8 mouse cellular contexts compared by ENCODE assay signal in genomic region chr11:103360661-103361081, GRCm38 (mm10). TPM values are rescaled to one million over a fixed set of nuclear protein-coding genes. Genes with fewer than 3 reads are reported as not detected.
DNase-seq lines count a peak whose midpoint lies in the region; ATAC-seq lines count a peak whose summit lies in the region.

No protein-coding gene starts in this region.

- H3K9ac ChIP-seq in lung, embryonic 15.5 days = peak overlapping the region; percentile 30
- peak overlapping the region; percentile 61 for H3K9ac ChIP-seq in embryonic facial prominence, embryonic 12.5 days
- H3K9ac ChIP-seq in hindbrain, embryonic 15.5 days = peak overlapping the region; percentile 48
- peak overlapping the region; percentile 29; the same call in 1 of the 2 replicates for H3K9ac ChIP-seq in midbrain, embryonic 15.5 days

- H3K36me3 ChIP-seq in lung, embryonic 15.5 days = no peaks in the 10 kb centered on the region
- no peaks in the 10 kb centered on the region for H3K36me3 ChIP-seq in embryonic facial prominence, embryonic 12.5 days
- no peaks in the 10 kb centered on the region for H3K36me3 ChIP-seq in hindbrain, embryonic 15.5 days
- no peaks in the 10 kb centered on the region for H3K36me3 ChIP-seq in midbrain, embryonic 15.5 days (replicated peaks)

- 0 out of 2 replicates have a peak, but pooled peaks have one; percentile 2 for ATAC-seq in lung, embryonic 15.5 days (ENCODE audit: borderline replicate concordance, extremely low read depth, low FRiP score, low TSS enrichment)
- no peak for ATAC-seq in embryonic facial prominence, embryonic 12.5 days (ENCODE audit: insufficient number of reproducible peaks, insufficient read depth, low FRiP score, low TSS enrichment)
- no peak; the same call in 1 of the 2 replicates for ATAC-seq in hindbrain, embryonic 15.5 days (ENCODE audit: low FRiP score, low read depth)
- ATAC-seq in midbrain, embryonic 15.5 days (replicated peaks) = peak; percentile 11; the same call in 1 of the 2 replicates

- peaks cover 58% of the 10 kb centered on the region for H3K4me1 ChIP-seq in lung, embryonic 15.5 days
- H3K4me1 ChIP-seq in embryonic facial prominence, embryonic 12.5 days = peaks cover 34% of the 10 kb centered on the region
- H3K4me1 ChIP-seq in hindbrain, embryonic 15.5 days (replicated peaks) = peaks cover 51% of the 10 kb centered on the region
- peaks cover 44% of the 10 kb centered on the region for H3K4me1 ChIP-seq in midbrain, embryonic 15.5 days

- peak overlapping the region; percentile 88 for H3K27ac ChIP-seq in lung, embryonic 15.5 days
- no peak overlapping the region for H3K27ac ChIP-seq in embryonic facial prominence, embryonic 12.5 days
- H3K27ac ChIP-seq in hindbrain, embryonic 15.5 days (replicated peaks) = no peak overlapping the region
- H3K27ac ChIP-seq in midbrain, embryonic 15.5 days = no peak overlapping the region

- 3% methylated on average over 48 of the region's 48 CpGs for WGBS in lung, embryonic 15.5 days
- 2% methylated on average over 48 of the region's 48 CpGs for WGBS in embryonic facial prominence, embryonic 12.5 days
- WGBS in hindbrain, embryonic 15.5 days = 3% methylated on average over 48 of the region's 48 CpGs
- WGBS in midbrain, embryonic 15.5 days = 2% methylated on average over 48 of the region's 48 CpGs

- DNase-seq in lung, postnatal 36 days = no peak
- DNase-seq in cerebellum, postnatal 25 days = no peak
- DNase-seq in layer of hippocampus, postnatal 10 days (ENCODE audit: low spot score in 2 of 2) = no peak
- DNase-seq in layer of hippocampus, adult 11-12 months (ENCODE audit: low spot score) = no peak

- H3K9me3 ChIP-seq in lung, embryonic 15.5 days = no peaks in the 10 kb centered on the region
- no peaks in the 10 kb centered on the region for H3K9me3 ChIP-seq in embryonic facial prominence, embryonic 12.5 days
- no peaks in the 10 kb centered on the region for H3K9me3 ChIP-seq in hindbrain, embryonic 15.5 days
- no peaks in the 10 kb centered on the region for H3K9me3 ChIP-seq in midbrain, embryonic 15.5 days

- H3K4me3 ChIP-seq in lung, embryonic 15.5 days = peak overlapping the region; percentile 50
- H3K4me3 ChIP-seq in embryonic facial prominence, embryonic 12.5 days = peak overlapping the region; percentile 52
- H3K4me3 ChIP-seq in hindbrain, embryonic 15.5 days = peak overlapping the region; percentile 46
- H3K4me3 ChIP-seq in midbrain, embryonic 15.5 days = peak overlapping the region; percentile 40

- peaks cover 50% of the 10 kb centered on the region for H3K27me3 ChIP-seq in lung, embryonic 15.5 days
- H3K27me3 ChIP-seq in embryonic facial prominence, embryonic 12.5 days = peaks cover 96% of the 10 kb centered on the region
- peaks cover 67% of the 10 kb centered on the region for H3K27me3 ChIP-seq in hindbrain, embryonic 15.5 days
- H3K27me3 ChIP-seq in midbrain, embryonic 15.5 days (replicated peaks) = peaks cover 75% of the 10 kb centered on the region

- H3K4me2 ChIP-seq in lung, embryonic 15.5 days = peak overlapping the region; percentile 89
- peak overlapping the region; percentile 91 for H3K4me2 ChIP-seq in embryonic facial prominence, embryonic 12.5 days (replicated peaks)
- H3K4me2 ChIP-seq in hindbrain, embryonic 15.5 days = peak overlapping the region; percentile 85
- H3K4me2 ChIP-seq in midbrain, embryonic 15.5 days = peak overlapping the region; percentile 60

RNA-seq across cellular contexts. Expression of gene Arhgap27, which starts 2.8 kb away (rescaled TPM):
- polyA plus RNA-seq in lung, embryonic 15.5 days (2015; fragmentation: Nextera tagmentation; extraction: Ambion mirVana) = 17.0 and 17.3 TPM in 2 replicates
- 7.2 and 7.4 TPM in 2 replicates for polyA plus RNA-seq in embryonic facial prominence, embryonic 12.5 days (2016; fragmentation: Nextera tagmentation; extraction: Ambion mirVana)
- 4.6 and 4.9 TPM in 2 replicates for polyA plus RNA-seq in hindbrain, embryonic 15.5 days (2015; fragmentation: Nextera tagmentation; extraction: Ambion mirVana)
- 3.9 and 4.6 TPM in 2 replicates for polyA plus RNA-seq in midbrain, embryonic 15.5 days (2015; fragmentation: Nextera tagmentation; extraction: Ambion mirVana)
- 1 to 10 TPM; 8.7 to 9.3 TPM for total RNA-seq in layer of hippocampus, postnatal 10 days (2021)

RNA-seq across cellular contexts. Expression of gene Plekhm1, which starts 51.8 kb away (rescaled TPM):
- polyA plus RNA-seq in lung, embryonic 15.5 days (2015; fragmentation: Nextera tagmentation; extraction: Ambion mirVana) = 8.3 TPM in 2 replicates
- 8.2 and 8.7 TPM in 2 replicates for polyA plus RNA-seq in embryonic facial prominence, embryonic 12.5 days (2016; fragmentation: Nextera tagmentation; extraction: Ambion mirVana)
- polyA plus RNA-seq in hindbrain, embryonic 15.5 days (2015; fragmentation: Nextera tagmentation; extraction: Ambion mirVana) = 9.8 and 10.0 TPM in 2 replicates
- 9.5 and 10.8 TPM in 2 replicates for polyA plus RNA-seq in midbrain, embryonic 15.5 days (2015; fragmentation: Nextera tagmentation; extraction: Ambion mirVana)
- 10 to 100 TPM; 15.0 TPM for total RNA-seq in layer of hippocampus, postnatal 10 days (2021)

Comparison
In these comparisons a context has a peak if more than half of its experiments do, and no peak if none do; other contexts are left out.
1. ATAC-seq: peak in lung, embryonic 15.5 days (single experiment) and midbrain, embryonic 15.5 days (single experiment); none in embryonic facial prominence, embryonic 12.5 days (single experiment) and hindbrain, embryonic 15.5 days (single experiment).
2. Peak in every context shown above with its lines, with median percentiles within 50 percentile points of each other: H3K4me2 ChIP-seq, H3K4me3 ChIP-seq and H3K9ac ChIP-seq.